Mouse (Mus musculus) leukemia stem cell, adult 10-12 weeks (primary cell): ENCODE results near the gene Tpbgl. TPM values are rescaled to one million over a fixed set of nuclear protein-coding genes. Genes with fewer than 3 reads are reported as not detected.

Experiments
- polyA plus RNA-seq: library from polyadenylated mRNA; stranded (reverse); fragments of >175 nt; gene quantifications from 2 replicates; pipeline ENCODE4 v1.2.3, GENCODE M21; 2012; ENCODE audit warnings: low replicate concordance

Gene Tpbgl
- polyA plus RNA-seq, result 3.3 and 3.7 TPM in 2 replicates

DNA sequence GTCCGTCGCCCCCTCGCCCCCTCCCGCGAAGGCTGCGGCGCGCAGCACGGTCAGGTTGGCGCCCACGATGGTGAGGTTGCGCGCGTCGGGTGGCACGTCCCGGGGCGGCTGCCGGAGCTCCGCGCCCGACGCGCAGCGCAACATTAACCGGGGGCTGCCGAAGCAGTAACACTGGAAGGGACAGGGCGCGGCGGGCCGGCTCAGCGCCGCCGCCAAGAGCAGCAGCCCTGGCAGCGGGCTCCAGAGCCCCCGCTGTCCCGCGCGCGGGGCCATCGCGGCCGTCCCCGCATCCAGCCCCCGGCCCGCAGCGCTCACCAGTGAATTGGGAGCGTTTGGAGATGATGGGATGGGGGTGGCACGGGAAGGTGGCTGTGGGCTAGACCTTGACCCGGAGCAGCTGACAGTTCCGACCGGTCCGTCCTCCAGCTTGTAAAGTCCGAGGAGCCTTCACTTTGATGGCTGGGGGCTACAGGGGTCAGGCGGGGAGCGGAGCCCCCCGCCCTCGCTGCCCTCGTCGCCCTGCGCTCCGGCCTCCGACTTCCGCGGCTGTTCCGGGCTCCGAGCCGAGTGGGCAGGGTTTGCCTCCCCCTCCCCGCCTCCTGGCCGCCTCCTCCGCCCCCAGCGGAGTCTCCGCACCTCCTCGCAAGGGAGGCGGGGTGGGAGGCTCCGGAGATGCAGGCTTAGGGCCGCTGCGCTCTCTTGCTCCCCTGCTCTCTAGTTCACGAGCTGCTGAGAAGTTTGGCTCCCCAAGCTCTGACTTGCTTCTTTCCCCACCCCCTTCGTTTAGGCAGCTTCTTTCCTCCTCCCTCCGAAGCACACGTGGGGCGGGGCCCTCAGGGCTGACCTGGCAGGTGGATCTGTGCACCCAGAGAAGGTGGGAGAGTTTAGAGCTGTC, at the start of gene Tpbgl:
Gene Tpbgl (minus strand): TSS at position 728 of the 895 bp plus-strand sequence.

Other genes starting within 250 kb of the Tpbgl start
- gene Gdpd5, start 245.7 kb downstream of the Tpbgl start, polyA plus RNA-seq, result 6.2 and 8.7 TPM in 2 replicates
- 0.43 TPM in 1 of 2 replicates, not detected in the other for gene Klhl35, start 161.1 kb downstream of the Tpbgl start, polyA plus RNA-seq
- 33.6 and 264 TPM in 2 replicates for gene Rps3, start 143.4 kb downstream of the Tpbgl start, polyA plus RNA-seq
- gene Arrb1, start 91.6 kb downstream of the Tpbgl start, polyA plus RNA-seq, result 34.8 and 134 TPM in 2 replicates
- 2.7 and 10.0 TPM in 2 replicates for gene Slco2b1, start 84.2 kb upstream of the Tpbgl start, polyA plus RNA-seq
- not detected in 2 replicates for gene Olfr520, start 103.2 kb upstream of the Tpbgl start, polyA plus RNA-seq
- not detected in 2 replicates for gene Olfr521, start 136.4 kb upstream of the Tpbgl start, polyA plus RNA-seq
- 3.1 and 10.3 TPM in 2 replicates for gene Neu3, start 201.3 kb upstream of the Tpbgl start, polyA plus RNA-seq
- 0.06 TPM in 1 of 2 replicates, not detected in the other for gene Xrra1, start 232.0 kb upstream of the Tpbgl start, polyA plus RNA-seq
- gene Spcs2, start 236.4 kb upstream of the Tpbgl start, polyA plus RNA-seq, result 38.1 and 49.3 TPM in 2 replicates